Mouse (Mus musculus) adipocyte (in vitro differentiated cells): ENCODE data around the gene Top2a.
A peak's percentile ranks its signal among the peaks of the same experiment; 100 is the strongest.

ENCODE experiments used
- DNase-seq: peaks from one replicate; pipeline ENCODE4 v3.0.0-alpha.2; 2016; ENCODE audit warnings: low spot score

The Top2a gene

GRCm38 (mm10) chr11:98982773-98983133 is 41.2 kb downstream of the Top2a start, which contains the start of gene Gjd3:
TSS of gene Gjd3 (minus strand) at chr11:98983016.
- DNase-seq = no peak

GRCm38 (mm10) chr11:98981997-98982772 is 41.8 kb downstream of the Top2a start:
- no peak for DNase-seq

- DNase-seq = no peak
Measured at GRCm38 (mm10) chr11:98981289-98981996, 42.5 kb downstream of the Top2a start.

- no peak for DNase-seq
Measured at GRCm38 (mm10) chr11:98979356-98979755, 44.6 kb downstream of the Top2a start.

GRCm38 (mm10) chr11:98978526-98979148 is 45.4 kb downstream of the Top2a start:
- no peak for DNase-seq

GRCm38 (mm10) chr11:98974871-98975719 is 48.9 kb downstream of the Top2a start:
- DNase-seq = peak; percentile 90

- no peak for DNase-seq
Measured at GRCm38 (mm10) chr11:98974213-98974612, 49.8 kb downstream of the Top2a start.

- DNase-seq = peak; percentile 26
Measured at GRCm38 (mm10) chr11:98973584-98973983, 50.4 kb downstream of the Top2a start.

- no peak for DNase-seq
Measured at GRCm38 (mm10) chr11:98972801-98973360, 51.1 kb downstream of the Top2a start.

- DNase-seq = peak; percentile 70
Measured at GRCm38 (mm10) chr11:98972215-98972614, 51.8 kb downstream of the Top2a start.

GRCm38 (mm10) chr11:98971316-98972031 is 52.5 kb downstream of the Top2a start:
- DNase-seq = peak; percentile 82

- no peak for DNase-seq
Measured at GRCm38 (mm10) chr11:98970191-98970925, 53.6 kb downstream of the Top2a start.

GRCm38 (mm10) chr11:98969496-98969927 is 54.5 kb downstream of the Top2a start:
- DNase-seq = peak; percentile 12

GRCm38 (mm10) chr11:98968716-98969495 is 55.1 kb downstream of the Top2a start:
- DNase-seq = no peak

GRCm38 (mm10) chr11:98968079-98968478 is 55.9 kb downstream of the Top2a start:
- DNase-seq = no peak

- DNase-seq = peak; percentile 85
Measured at GRCm38 (mm10) chr11:98966499-98967141, 57.4 kb downstream of the Top2a start.

- DNase-seq = peak; percentile 7
Measured at GRCm38 (mm10) chr11:98965416-98966077, 58.4 kb downstream of the Top2a start.
